Mouse (Mus musculus): Measurements from ENCODE around the gene Tmem135. TPM values are rescaled to one million over a fixed set of nuclear protein-coding genes. Genes with fewer than 3 reads are reported as not detected.

Gene Tmem135
- polyA plus RNA-seq, 1 experiment from 2014 or later = 54.6 TPM

GRCm38 (mm10) chr7:89371623-89372295 lies 32.3 kb downstream of the Tmem135 start:
- Histone ChIP-seq H3K36me3 (ENCODE audit: control insufficient read depth, insufficient read depth, low read length) (no peaks in the 10 kb centered on the region), H3K4me2 (ENCODE audit: low read depth, low read length) (no peak overlapping the region)
- ATAC-seq = peak; percentile 33; the same call in 1 of the 2 replicates

GRCm38 (mm10) chr7:89370917-89371316 lies 33.1 kb downstream of the Tmem135 start:
- Histone ChIP-seq H3K4me1 (ENCODE audit: control insufficient read depth, insufficient read depth, low read length) (no peaks in the 10 kb centered on the region; the same call in 1 of the 2 replicates), H3K4me3 (ENCODE audit: low read length) (no peak overlapping the region), H3K9ac (ENCODE audit: low read depth, low read length) (no peak overlapping the region), H3K9me3 (ENCODE audit: control insufficient read depth, low read length) (no peaks in the 10 kb centered on the region), H3K27me3 (replicated peaks; ENCODE audit: control insufficient read depth, insufficient read depth, low read length) (no peaks in the 10 kb centered on the region), H3K4me2 (ENCODE audit: low read depth, low read length) (no peak overlapping the region), H3K27ac (ENCODE audit: low read length) (no peak overlapping the region), H3K36me3 (ENCODE audit: control insufficient read depth, insufficient read depth, low read length) (no peaks in the 10 kb centered on the region)
- WGBS = 7% methylated on average over 1 of the region's 1 CpGs
- ATAC-seq = peak; percentile 92

More at GRCm38 (mm10) chr7:89371623-89372295, 32.3 kb downstream of the Tmem135 start:
- Histone ChIP-seq H3K9ac (ENCODE audit: low read depth, low read length) (no peak overlapping the region), H3K9me3 (ENCODE audit: control insufficient read depth, low read length) (no peaks in the 10 kb centered on the region), H3K27me3 (replicated peaks; ENCODE audit: control insufficient read depth, insufficient read depth, low read length) (no peaks in the 10 kb centered on the region), H3K4me3 (ENCODE audit: low read length) (no peak overlapping the region), H3K27ac (ENCODE audit: low read length) (no peak overlapping the region), H3K4me1 (ENCODE audit: control insufficient read depth, insufficient read depth, low read length) (no peaks in the 10 kb centered on the region; the same call in 1 of the 2 replicates)
- WGBS = 66% methylated on average over 6 of the region's 6 CpGs

DNA sequence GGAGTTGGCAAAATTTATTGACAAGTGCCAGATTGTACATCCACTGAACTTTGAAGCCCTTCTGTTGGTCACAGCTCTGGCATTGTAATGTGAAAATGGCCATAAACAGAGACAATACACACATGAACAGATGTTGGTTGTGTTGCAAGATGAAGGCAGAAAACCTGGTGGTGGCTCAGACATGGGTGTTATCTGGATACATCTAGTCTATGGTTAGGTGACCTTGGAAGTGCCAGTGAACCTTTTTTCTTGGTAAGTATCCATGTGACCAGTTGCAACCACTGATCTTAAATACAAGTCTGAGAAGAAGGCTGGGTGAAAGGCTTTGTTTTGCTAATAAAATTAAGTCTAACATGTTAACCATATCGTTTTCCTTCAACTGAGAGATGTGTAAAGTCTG lies 33.9 kb downstream of the Tmem135 start:
- Histone ChIP-seq H3K4me2 (ENCODE audit: low read depth, low read length) (no peak overlapping the region), H3K36me3 (ENCODE audit: control insufficient read depth, insufficient read depth, low read length) (no peaks in the 10 kb centered on the region), H3K9ac (ENCODE audit: low read depth, low read length) (no peak overlapping the region), H3K4me1 (ENCODE audit: control insufficient read depth, insufficient read depth, low read length) (no peaks in the 10 kb centered on the region; the same call in 1 of the 2 replicates), H3K4me3 (ENCODE audit: low read length) (no peak overlapping the region), H3K27me3 (replicated peaks; ENCODE audit: control insufficient read depth, insufficient read depth, low read length) (no peaks in the 10 kb centered on the region), H3K9me3 (ENCODE audit: control insufficient read depth, low read length) (no peaks in the 10 kb centered on the region), H3K27ac (ENCODE audit: low read length) (no peak overlapping the region)
- WGBS = 83% methylated on average over 1 of the region's 1 CpGs
- no peak for ATAC-seq

- no peak overlapping the region for H3K27ac ChIP-seq (ENCODE audit: low read length)
- 36% methylated on average over 3 of the region's 3 CpGs for WGBS
- H3K9ac ChIP-seq (ENCODE audit: low read depth, low read length) = no peak overlapping the region
- ATAC-seq = no peak
- H3K4me2 ChIP-seq (ENCODE audit: low read depth, low read length) = no peak overlapping the region
- H3K9me3 ChIP-seq (ENCODE audit: control insufficient read depth, low read length) = no peaks in the 10 kb centered on the region
- H3K27me3 ChIP-seq (replicated peaks; ENCODE audit: control insufficient read depth, insufficient read depth, low read length) = no peaks in the 10 kb centered on the region
- no peak overlapping the region for H3K4me3 ChIP-seq (ENCODE audit: low read length)
- H3K36me3 ChIP-seq (ENCODE audit: control insufficient read depth, insufficient read depth, low read length) = no peaks in the 10 kb centered on the region
- H3K4me1 ChIP-seq (ENCODE audit: control insufficient read depth, insufficient read depth, low read length) = no peaks in the 10 kb centered on the region; the same call in 1 of the 2 replicates
Measured at GRCm38 (mm10) chr7:89367643-89368042, 36.4 kb downstream of the Tmem135 start.

DNA sequence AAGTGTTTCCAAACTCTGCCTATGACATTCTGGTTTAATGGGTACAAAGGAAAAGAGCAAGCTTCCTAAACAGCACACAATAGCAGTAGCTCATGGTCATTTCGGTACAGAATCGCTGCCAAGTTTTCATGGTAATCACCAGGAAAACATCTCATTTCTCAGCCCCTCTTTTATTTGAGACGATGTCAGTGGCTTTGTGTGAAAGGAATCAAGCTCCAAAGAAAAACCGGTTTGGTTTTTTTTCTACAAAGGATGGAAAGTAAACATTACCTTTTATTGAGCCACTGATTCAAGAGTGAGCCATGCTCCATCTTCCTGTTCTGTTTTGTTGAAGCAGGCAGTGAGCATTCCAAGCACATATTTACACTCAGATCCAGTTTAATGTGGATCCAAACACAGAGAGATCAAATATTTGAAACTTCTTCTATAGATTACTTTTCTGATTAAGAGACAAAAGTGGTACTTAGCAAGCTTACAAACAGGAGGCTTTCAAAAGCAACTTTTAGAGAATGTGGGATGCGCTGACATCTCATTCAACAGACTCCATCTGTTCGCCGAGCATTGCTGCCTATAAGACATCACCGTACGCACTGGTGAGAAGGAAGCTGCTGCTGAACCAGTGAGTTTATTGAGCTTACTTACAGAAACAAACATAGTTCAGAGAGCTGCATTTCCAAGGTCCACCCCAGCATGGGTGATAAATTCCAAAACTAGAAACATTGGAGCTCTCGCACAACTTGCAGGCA lies 38.7 kb downstream of the Tmem135 start:
- H3K36me3 ChIP-seq (ENCODE audit: control insufficient read depth, insufficient read depth, low read length) = no peaks in the 10 kb centered on the region
- H3K27ac ChIP-seq (ENCODE audit: low read length) = no peak overlapping the region
- H3K9me3 ChIP-seq (ENCODE audit: control insufficient read depth, low read length) = no peaks in the 10 kb centered on the region
- no peak overlapping the region for H3K4me2 ChIP-seq (ENCODE audit: low read depth, low read length)
- no peak for ATAC-seq
- H3K9ac ChIP-seq (ENCODE audit: low read depth, low read length) = no peak overlapping the region
- H3K27me3 ChIP-seq (replicated peaks; ENCODE audit: control insufficient read depth, insufficient read depth, low read length) = no peaks in the 10 kb centered on the region
- H3K4me3 ChIP-seq (ENCODE audit: low read length) = no peak overlapping the region
- 40% methylated on average over 10 of the region's 10 CpGs for WGBS
- no peaks in the 10 kb centered on the region for H3K4me1 ChIP-seq (ENCODE audit: control insufficient read depth, insufficient read depth, low read length)

GRCm38 (mm10) chr7:89363975-89364374 lies 40.0 kb downstream of the Tmem135 start:
- no peaks in the 10 kb centered on the region for H3K9me3 ChIP-seq (ENCODE audit: control insufficient read depth, low read length)
- H3K36me3 ChIP-seq (ENCODE audit: control insufficient read depth, insufficient read depth, low read length) = no peaks in the 10 kb centered on the region
- H3K27me3 ChIP-seq (replicated peaks; ENCODE audit: control insufficient read depth, insufficient read depth, low read length) = no peaks in the 10 kb centered on the region
- H3K4me2 ChIP-seq (ENCODE audit: low read depth, low read length) = no peak overlapping the region
- no peak for ATAC-seq
- WGBS = 89% methylated on average over 5 of the region's 5 CpGs
- no peak overlapping the region for H3K4me3 ChIP-seq (ENCODE audit: low read length)
- H3K4me1 ChIP-seq (ENCODE audit: control insufficient read depth, insufficient read depth, low read length) = no peaks in the 10 kb centered on the region
- no peak overlapping the region for H3K27ac ChIP-seq (ENCODE audit: low read length)
- no peak overlapping the region for H3K9ac ChIP-seq (ENCODE audit: low read depth, low read length)

GRCm38 (mm10) chr7:89356307-89356706 lies 47.7 kb downstream of the Tmem135 start:
- H3K36me3 ChIP-seq (ENCODE audit: control insufficient read depth, insufficient read depth, low read length) = no peaks in the 10 kb centered on the region
- no peaks in the 10 kb centered on the region for H3K9me3 ChIP-seq (ENCODE audit: control insufficient read depth, low read length)
- H3K9ac ChIP-seq (ENCODE audit: low read depth, low read length) = no peak overlapping the region
- no peak overlapping the region for H3K27ac ChIP-seq (ENCODE audit: low read length)
- 44% methylated on average over 4 of the region's 4 CpGs for WGBS
- no peaks in the 10 kb centered on the region for H3K27me3 ChIP-seq (replicated peaks; ENCODE audit: control insufficient read depth, insufficient read depth, low read length)
- H3K4me2 ChIP-seq (ENCODE audit: low read depth, low read length) = no peak overlapping the region
- 0 out of 2 replicates have a peak, but pooled peaks cover 4% of the 10 kb centered on the region for H3K4me1 ChIP-seq (ENCODE audit: control insufficient read depth, insufficient read depth, low read length)
- no peak overlapping the region for H3K4me3 ChIP-seq (ENCODE audit: low read length)
- no peak for ATAC-seq

DNA sequence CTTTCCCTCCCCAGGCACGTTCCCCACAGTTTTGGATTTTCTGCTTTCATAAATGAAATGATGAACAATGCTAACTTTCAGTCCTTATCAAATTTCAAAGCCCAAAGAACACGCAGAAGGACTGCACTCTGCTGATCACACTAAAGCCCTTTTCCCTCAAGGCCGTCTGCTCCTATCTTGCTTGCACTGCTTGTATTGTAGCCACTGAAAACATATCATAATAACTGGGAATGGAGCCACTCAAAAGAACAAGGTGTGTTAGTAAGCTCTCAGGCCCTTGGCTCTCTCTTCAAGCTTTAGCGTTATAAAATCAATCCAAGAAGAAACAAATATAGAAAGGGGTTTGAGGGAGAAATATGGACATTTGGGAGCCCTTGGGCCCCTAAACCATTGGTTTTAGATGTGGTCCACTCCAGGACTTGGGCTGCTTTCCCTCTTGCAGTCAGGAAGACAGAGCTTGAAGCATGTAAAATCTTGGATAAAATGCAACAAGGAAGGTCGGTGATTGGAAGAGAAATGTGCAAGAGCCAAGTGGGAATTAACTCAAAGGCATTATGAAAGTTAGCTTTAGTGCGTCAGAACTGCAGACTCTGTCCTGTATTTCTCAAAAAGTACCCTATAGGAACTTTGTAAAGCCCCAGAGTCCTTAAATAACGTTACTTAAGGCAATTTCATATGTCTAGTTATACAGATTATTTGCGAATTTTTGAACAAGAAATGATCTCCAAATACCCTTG lies 48.3 kb downstream of the Tmem135 start:
- Histone ChIP-seq H3K36me3 (ENCODE audit: control insufficient read depth, insufficient read depth, low read length) (no peaks in the 10 kb centered on the region), H3K4me1 (ENCODE audit: control insufficient read depth, insufficient read depth, low read length) (0 out of 2 replicates have a peak, but pooled peaks cover 4% of the 10 kb centered on the region), H3K27ac (ENCODE audit: low read length) (no peak overlapping the region), H3K4me2 (ENCODE audit: low read depth, low read length) (no peak overlapping the region), H3K9me3 (ENCODE audit: control insufficient read depth, low read length) (no peaks in the 10 kb centered on the region), H3K9ac (ENCODE audit: low read depth, low read length) (no peak overlapping the region), H3K4me3 (ENCODE audit: low read length) (no peak overlapping the region), H3K27me3 (replicated peaks; ENCODE audit: control insufficient read depth, insufficient read depth, low read length) (no peaks in the 10 kb centered on the region)
- WGBS = 68% methylated on average over 8 of the region's 8 CpGs
- ATAC-seq = no peak

DNA sequence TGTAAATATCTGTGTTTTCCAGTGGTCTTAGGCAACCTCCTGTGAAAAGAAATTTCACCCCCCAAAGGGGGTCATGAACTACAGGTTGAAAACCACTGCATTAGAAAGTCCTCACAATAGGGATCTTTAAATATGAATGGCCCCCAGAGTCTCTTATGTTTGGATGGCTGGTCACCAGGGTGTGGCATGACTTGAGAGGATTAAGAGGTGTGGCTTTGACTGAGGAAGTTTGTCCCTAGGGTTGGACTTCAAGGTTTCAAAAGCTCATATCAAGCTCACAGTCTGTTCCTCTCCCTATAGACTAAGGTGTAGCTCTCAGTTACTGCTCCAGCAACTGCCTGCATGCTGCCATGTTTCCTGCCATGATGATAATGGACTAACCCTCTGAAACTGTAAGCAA lies 62.0 kb downstream of the Tmem135 start:
- no peak overlapping the region for H3K4me2 ChIP-seq (ENCODE audit: low read depth, low read length)
- no peaks in the 10 kb centered on the region for H3K9me3 ChIP-seq (ENCODE audit: control insufficient read depth, low read length)
- no peak overlapping the region for H3K4me3 ChIP-seq (ENCODE audit: low read length)
- no peak overlapping the region for H3K27ac ChIP-seq (ENCODE audit: low read length)
- H3K36me3 ChIP-seq (ENCODE audit: control insufficient read depth, insufficient read depth, low read length) = no peaks in the 10 kb centered on the region
- ATAC-seq = no peak
- H3K4me1 ChIP-seq (ENCODE audit: control insufficient read depth, insufficient read depth, low read length) = no peaks in the 10 kb centered on the region; the same call in 1 of the 2 replicates
- H3K27me3 ChIP-seq (replicated peaks; ENCODE audit: control insufficient read depth, insufficient read depth, low read length) = no peaks in the 10 kb centered on the region
- no peak overlapping the region for H3K9ac ChIP-seq (ENCODE audit: low read depth, low read length)

All from intestine, embryonic 16.5 days (tissue).